Mouse (Mus musculus): ENCODE data around the gene Zdhhc14. TPM values are rescaled to one million over a fixed set of nuclear protein-coding genes. Genes with fewer than 3 reads are reported as not detected.

The Zdhhc14 gene
- polyA plus RNA-seq, 1 experiment from 2014 or later = 3.5 TPM

Other genes starting within 250 kb of the Zdhhc14 start
- not detected in 2 replicates for gene Ldhal6b, start 73.8 kb upstream of the Zdhhc14 start, polyA plus RNA-seq (2015; fragmentation: Nextera tagmentation; extraction: Ambion mirVana)
- 113 and 120 TPM in 2 replicates for gene Tmem242, start 52.3 kb upstream of the Zdhhc14 start, polyA plus RNA-seq (2015; fragmentation: Nextera tagmentation; extraction: Ambion mirVana)

Measured in thymus, postnatal 0 days (tissue).